Mouse (Mus musculus): ENCODE results near the gene Dpep3.
"Not testable (repeated sequence)": the region's sequence is repeated elsewhere in the genome, so short reads cannot be mapped to it uniquely, and the experiment has no call there.

Dpep3 gene

GRCm38 (mm10) chr8:105979325-105979724 lies at the start of gene Dpep3:
Dpep3 (minus strand) TSS chr8:105979429.
- DNase-seq (ENCODE audit: low read depth, low spot score), result no peak

GRCm38 (mm10) chr8:106022483-106022882 lies 43.3 kb upstream of the Dpep3 start:
- DNase-seq (ENCODE audit: low read depth, low spot score), result peak; percentile 85

- DNase-seq (ENCODE audit: low read depth, low spot score), result no peak
These were observed 38.8 kb upstream of the Dpep3 start for GRCm38 (mm10) chr8:106018039-106018438.

- no peak for DNase-seq (ENCODE audit: low read depth, low spot score)
These were observed 37.9 kb upstream of the Dpep3 start for GRCm38 (mm10) chr8:106017130-106017529.

- DNase-seq (ENCODE audit: low read depth, low spot score), result no peak
These were observed 37.1 kb upstream of the Dpep3 start for GRCm38 (mm10) chr8:106016284-106016683.

GRCm38 (mm10) chr8:106012203-106012602 lies 33.0 kb upstream of the Dpep3 start:
- DNase-seq (ENCODE audit: low read depth, low spot score), result not testable (repeated sequence)

GRCm38 (mm10) chr8:106011643-106011986 lies 32.4 kb upstream of the Dpep3 start, which contains the start of gene Ddx28:
Ddx28 (minus strand) TSS chr8:106011882.
- DNase-seq (ENCODE audit: low read depth, low spot score), result no peak

- DNase-seq (ENCODE audit: low read depth, low spot score), result peak; percentile 93
These were observed 31.8 kb upstream of the Dpep3 start for GRCm38 (mm10) chr8:106010748-106011642.

- not testable (repeated sequence) for DNase-seq (ENCODE audit: low read depth, low spot score)
These were observed 28.7 kb upstream of the Dpep3 start for GRCm38 (mm10) chr8:106007891-106008290.

GRCm38 (mm10) chr8:106007135-106007534 lies 27.9 kb upstream of the Dpep3 start:
- peak; percentile 89 for DNase-seq (ENCODE audit: low read depth, low spot score)

GRCm38 (mm10) chr8:106006413-106006812 lies 27.2 kb upstream of the Dpep3 start:
- no peak for DNase-seq (ENCODE audit: low read depth, low spot score)

- no peak for DNase-seq (ENCODE audit: low read depth, low spot score)
These were observed 26.6 kb upstream of the Dpep3 start, which contains the start of gene Dpep2nb for GRCm38 (mm10) chr8:106005875-106006274. Dpep2nb (minus strand) TSS chr8:106005975.

- DNase-seq (ENCODE audit: low read depth, low spot score), result no peak
These were observed 25.4 kb upstream of the Dpep3 start for GRCm38 (mm10) chr8:106004538-106005207.

- no peak for DNase-seq (ENCODE audit: low read depth, low spot score)
These were observed 22.7 kb upstream of the Dpep3 start for GRCm38 (mm10) chr8:106001908-106002307.

GRCm38 (mm10) chr8:105998971-105999370 lies 19.7 kb upstream of the Dpep3 start:
- no peak for DNase-seq (ENCODE audit: low read depth, low spot score)

- no peak for DNase-seq (ENCODE audit: low read depth, low spot score)
These were observed 17.1 kb upstream of the Dpep3 start for GRCm38 (mm10) chr8:105996359-105996758.

GRCm38 (mm10) chr8:105993226-105993625 lies 14.0 kb upstream of the Dpep3 start:
- DNase-seq (ENCODE audit: low read depth, low spot score), result no peak

GRCm38 (mm10) chr8:105992499-105992898 lies 13.3 kb upstream of the Dpep3 start:
- no peak for DNase-seq (ENCODE audit: low read depth, low spot score)

- no peak for DNase-seq (ENCODE audit: low read depth, low spot score)
These were observed 12.3 kb upstream of the Dpep3 start for GRCm38 (mm10) chr8:105991546-105991945.

GRCm38 (mm10) chr8:105990856-105991387 lies 11.7 kb upstream of the Dpep3 start, which contains the start of gene Dus2:
Dus2 (plus strand) TSS chr8:105991337.
- DNase-seq (ENCODE audit: low read depth, low spot score), result peak; percentile 96

- DNase-seq (ENCODE audit: low read depth, low spot score), result no peak
These were observed 9.3 kb upstream of the Dpep3 start for GRCm38 (mm10) chr8:105988546-105988945.

GRCm38 (mm10) chr8:105983406-105983805 lies 4.2 kb upstream of the Dpep3 start:
- DNase-seq (ENCODE audit: low read depth, low spot score), result not testable (repeated sequence)

Data from 3T3-L1 (cell line).